Mouse (Mus musculus) forebrain, postnatal 0 days (tissue): Measurements from ENCODE around the gene Trpv2. TPM values are rescaled to one million over a fixed set of nuclear protein-coding genes. Genes with fewer than 3 reads are reported as not detected.

Experiments
- ATAC-seq: fragments of 200-750 bp; cut with Nextera tagmentation; 2 replicates; pipeline ENCODE4 v1.8.0; 2017; ENCODE audit warnings: mild to moderate bottlenecking, moderate library complexity
- DNase-seq: peaks from one replicate; pipeline ENCODE4 v3.0.0-alpha.2; 2015
- H3K27ac ChIP-seq: fragments of 300-500 bp; sonication (generic); 2 replicates; pipeline ENCODE4 v1.5.1; 2014; ENCODE audit warnings: low read depth, mild to moderate bottlenecking, antibody characterized with exemption, low read length, moderate library complexity, mixed read lengths
- H3K27me3 ChIP-seq: fragments of 300-500 bp; sonication (generic); 2 replicates; pipeline ENCODE4 v1.6.1; 2014; ENCODE audit warnings: mild to moderate bottlenecking, low read length, mixed read lengths; ENCODE audit not compliant: insufficient read depth
- H3K36me3 ChIP-seq: fragments of 300-500 bp; sonication (generic); 2 replicates; pipeline ENCODE4 v1.6.1; 2014; ENCODE audit warnings: mild to moderate bottlenecking, moderate library complexity; ENCODE audit not compliant: insufficient read depth
- H3K4me1 ChIP-seq: fragments of 300-500 bp; sonication (generic); 2 replicates; pipeline ENCODE4 v1.6.1; 2014; ENCODE audit warnings: antibody characterized with exemption; ENCODE audit not compliant: insufficient read depth
- H3K4me2 ChIP-seq: fragments of 300-500 bp; sonication (generic); 2 replicates; pipeline ENCODE4 v1.6.1; 2014; ENCODE audit warnings: low read depth, mild to moderate bottlenecking, moderate library complexity
- H3K4me3 ChIP-seq: fragments of 300-500 bp; sonication (generic); 2 replicates; pipeline ENCODE4 v1.5.1; 2014; ENCODE audit warnings: low read depth, low read length, mixed read lengths
- H3K9ac ChIP-seq: fragments of 300-500 bp; sonication (generic); 2 replicates; pipeline ENCODE4 v1.6.1; 2014; ENCODE audit warnings: mild to moderate bottlenecking
- H3K9me3 ChIP-seq: fragments of 300-500 bp; sonication (generic); 2 replicates; pipeline ENCODE4 v1.6.1; 2016; ENCODE audit warnings: low read length
- CTCF ChIP-seq: sonication (generic); IDR thresholded peaks from 2 replicates; pipeline ENCODE4 v1.5.1; 2016; ENCODE audit warnings: antibody characterized with exemption, control low read depth, low read depth
- WGBS: fragments of 180-500 bp; shearing (Covaris S2); extraction: QIAGEN DNeasy Blood & Tissue Kit; methylation state at CpG from one replicate; pipeline ENCODE4 v1.1.7; 2014; 5-methylcytosine and 5-hydroxymethylcytosine counted together
- polyA plus RNA-seq: library from polyadenylated mRNA; unstranded; fragments of >200 nt; fragmentation: Nextera tagmentation; extraction: Ambion mirVana; gene quantifications from 2 replicates; pipeline ENCODE4 v1.2.1, GENCODE M21; 2015
- total RNA-seq: library from RNA; depleted of rRNA; stranded (reverse); fragments of >200 nt; gene quantifications from 2 replicates; pipeline ENCODE4 v1.2.3, GENCODE M21; 2014

The Trpv2 gene
- total and polyA plus RNA-seq, 2 experiments from 2014 or later: 26.2 to 46.6 TPM

GRCm38 (mm10) chr11:62640378-62640777, 66.1 kb downstream of the Trpv2 start:
- Histone ChIP-seq H3K4me2 (no peak overlapping the region), H3K9ac (no peak overlapping the region), H3K9me3 (no peaks in the 10 kb centered on the region), H3K27ac (no peak overlapping the region), H3K4me1 (peaks cover 11% of the 10 kb centered on the region; the same call in 1 of the 2 replicates), H3K4me3 (no peak overlapping the region), H3K36me3 (no peaks in the 10 kb centered on the region), H3K27me3 (no peaks in the 10 kb centered on the region)
- TF ChIP-seq CTCF: no peak
- 65% methylated on average over 3 of the region's 3 CpGs for WGBS
- DNase-seq: no peak
- ATAC-seq: no peak

- Histone ChIP-seq H3K4me3 (no peak overlapping the region), H3K4me1 (peaks cover 30% of the 10 kb centered on the region), H3K9me3 (no peaks in the 10 kb centered on the region), H3K36me3 (no peaks in the 10 kb centered on the region), H3K9ac (no peak overlapping the region), H3K4me2 (no peak overlapping the region), H3K27me3 (no peaks in the 10 kb centered on the region), H3K27ac (no peak overlapping the region)
- ATAC-seq (no peak), DNase-seq (no peak)
- no peak for TF ChIP-seq CTCF
- 36% methylated on average over 11 of the region's 11 CpGs for WGBS
Observed at GRCm38 (mm10) chr11:62642023-62642844, 67.9 kb downstream of the Trpv2 start.

DNA sequence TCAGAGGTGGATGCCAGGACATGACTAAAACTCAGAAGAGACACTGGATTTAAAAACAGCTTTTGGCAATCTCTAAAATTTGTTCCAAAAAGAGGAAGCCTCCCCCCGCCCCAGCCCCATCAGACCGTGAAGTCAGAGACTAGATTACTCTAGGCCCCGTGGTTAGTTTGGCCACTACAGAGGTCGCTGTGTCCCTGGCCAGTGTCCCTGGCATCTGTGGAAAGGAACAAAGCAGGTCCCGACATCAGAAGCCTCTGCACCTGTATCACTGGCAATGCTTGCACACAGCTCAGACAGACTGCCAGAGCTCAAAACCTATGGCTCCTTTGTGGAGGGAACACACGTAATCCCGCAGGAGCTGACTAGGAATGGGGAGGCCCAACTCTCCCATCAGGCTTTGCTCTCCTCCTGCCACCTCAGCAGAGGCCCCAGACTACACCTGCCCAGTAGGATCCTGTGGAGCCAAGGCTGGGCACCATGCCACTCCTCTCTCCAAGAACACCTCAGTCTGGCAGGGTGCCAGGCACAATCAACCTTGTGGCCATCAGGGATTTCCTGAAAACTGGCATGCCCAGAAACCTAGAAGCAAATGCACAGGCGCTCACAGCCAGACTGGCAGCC, 68.8 kb downstream of the Trpv2 start:
- Histone ChIP-seq H3K27ac (no peak overlapping the region), H3K36me3 (no peaks in the 10 kb centered on the region), H3K4me3 (no peak overlapping the region), H3K9ac (no peak overlapping the region), H3K27me3 (no peaks in the 10 kb centered on the region), H3K9me3 (no peaks in the 10 kb centered on the region), H3K4me2 (no peak overlapping the region), H3K4me1 (peaks cover 34% of the 10 kb centered on the region)
- WGBS: 55% methylated on average over 8 of the region's 8 CpGs
- TF ChIP-seq CTCF: no peak
- ATAC-seq: no peak
- DNase-seq: no peak

GRCm38 (mm10) chr11:62643681-62644363, 69.5 kb downstream of the Trpv2 start:
- ATAC-seq (no peak), DNase-seq (no peak)
- 87% methylated on average over 10 of the region's 10 CpGs for WGBS
- no peak overlapping the region for H3K27ac ChIP-seq
- no peak overlapping the region for H3K4me2 ChIP-seq
- H3K4me3 ChIP-seq: no peak overlapping the region
- no peaks in the 10 kb centered on the region for H3K9me3 ChIP-seq
- H3K9ac ChIP-seq: no peak overlapping the region
- no peaks in the 10 kb centered on the region for H3K27me3 ChIP-seq
- no peak for TF ChIP-seq CTCF
- H3K36me3 ChIP-seq: no peaks in the 10 kb centered on the region
- peaks cover 36% of the 10 kb centered on the region for H3K4me1 ChIP-seq

- Histone ChIP-seq H3K9me3 (no peaks in the 10 kb centered on the region), H3K4me2 (0 out of 2 replicates have a peak overlapping the region, but pooled peaks have one; percentile 96), H3K4me1 (peaks cover 41% of the 10 kb centered on the region), H3K36me3 (no peaks in the 10 kb centered on the region), H3K4me3 (no peak overlapping the region), H3K27me3 (no peaks in the 10 kb centered on the region), H3K27ac (no peak overlapping the region), H3K9ac (no peak overlapping the region)
- no peak for ATAC-seq
- no peak for DNase-seq
- WGBS: 92% methylated on average over 5 of the region's 5 CpGs
- no peak for TF ChIP-seq CTCF
Observed at GRCm38 (mm10) chr11:62644602-62645336, 70.5 kb downstream of the Trpv2 start.

DNA sequence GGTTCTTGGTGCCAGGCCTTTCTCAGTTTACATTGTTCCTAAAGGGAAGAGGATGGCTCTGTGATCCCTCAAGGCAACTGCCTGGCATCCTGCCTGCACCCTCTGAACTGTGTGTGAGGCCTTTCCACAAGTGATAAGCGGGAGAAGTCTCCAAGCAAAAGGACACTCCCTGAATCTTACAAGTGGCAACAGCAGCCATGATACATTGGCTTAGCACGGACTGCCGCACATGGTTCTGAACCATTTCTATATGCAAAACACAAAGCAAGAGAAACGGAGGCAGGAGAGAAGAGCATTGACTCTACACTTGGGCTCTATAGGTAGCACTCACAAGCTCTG, 71.0 kb downstream of the Trpv2 start:
- H3K27ac ChIP-seq: no peak overlapping the region
- H3K4me2 ChIP-seq: peak overlapping the region; percentile 96
- H3K4me1 ChIP-seq: peaks cover 41% of the 10 kb centered on the region
- H3K27me3 ChIP-seq: no peaks in the 10 kb centered on the region
- DNase-seq (no peak), ATAC-seq (no peak)
- H3K36me3 ChIP-seq: no peaks in the 10 kb centered on the region
- 86% methylated on average over 4 of the region's 4 CpGs for WGBS
- TF ChIP-seq CTCF: no peak
- no peak overlapping the region for H3K4me3 ChIP-seq
- no peak overlapping the region for H3K9ac ChIP-seq
- H3K9me3 ChIP-seq: no peaks in the 10 kb centered on the region
